Mouse (Mus musculus): ENCODE measurements around the gene Tenm2. TPM values are rescaled to one million over a fixed set of nuclear protein-coding genes. Genes with fewer than 3 reads are reported as not detected.
A peak's percentile ranks its signal among the peaks of the same experiment; 100 is the strongest.

Gene Tenm2
- polyA plus RNA-seq, 1 experiment from 2014 or later: 77.0 TPM

DNA sequence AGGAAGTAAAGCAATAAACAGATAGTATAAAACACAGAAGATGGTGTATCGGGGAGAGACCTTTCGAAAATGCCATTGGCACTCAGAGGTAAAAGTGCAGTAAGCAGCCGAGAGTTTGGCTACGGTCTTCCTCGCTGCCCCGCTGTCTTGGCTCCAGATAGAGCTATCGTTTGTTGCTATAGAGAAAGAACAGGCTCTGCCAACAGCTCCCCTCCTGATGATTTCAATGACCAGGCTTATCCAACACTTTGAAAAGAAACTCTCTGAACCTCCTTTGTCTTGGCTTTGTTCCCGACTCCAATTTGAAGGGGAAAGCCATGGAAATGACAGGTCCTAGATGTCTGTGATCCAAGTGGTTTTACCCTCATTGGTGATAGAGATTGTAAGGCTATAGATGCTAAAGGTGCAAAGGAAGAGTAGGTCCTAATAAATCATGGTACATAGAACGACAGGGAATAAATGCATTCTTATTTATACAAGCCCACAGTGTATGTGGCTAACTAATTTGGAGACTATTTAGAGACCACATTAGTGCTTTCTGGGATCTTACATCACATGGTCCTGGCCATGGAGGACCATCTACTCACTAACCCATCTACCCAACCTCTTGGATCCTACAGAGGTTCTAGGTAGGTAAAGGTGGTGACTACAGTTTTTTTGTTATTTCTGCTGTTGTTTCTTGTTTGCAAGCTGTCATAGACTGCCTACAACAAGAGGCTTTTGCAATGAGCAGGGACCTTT lies 765.8 kb downstream of the Tenm2 start:
- H3K4me1 ChIP-seq (ENCODE audit: control insufficient read depth, insufficient read depth, low read length): peaks cover 18% of the 10 kb centered on the region
- H3K36me3 ChIP-seq (ENCODE audit: control insufficient read depth, insufficient read depth, low read length): no peaks in the 10 kb centered on the region
- H3K4me3 ChIP-seq (ENCODE audit: low read depth, low read length): no peak overlapping the region
- no peak overlapping the region for H3K4me2 ChIP-seq (ENCODE audit: low read length)
- H3K9me3 ChIP-seq (replicated peaks; ENCODE audit: control insufficient read depth, low read length, poor library complexity, severe bottlenecking): no peaks in the 10 kb centered on the region
- H3K9ac ChIP-seq (ENCODE audit: low read depth, low read length): no peak overlapping the region
- ATAC-seq: peak; percentile 52
- no peaks in the 10 kb centered on the region for H3K27me3 ChIP-seq (ENCODE audit: control insufficient read depth, insufficient read depth, low read depth, low read length)
- peak overlapping the region; percentile 3; the same call in 1 of the 2 replicates for H3K27ac ChIP-seq (ENCODE audit: low read length)
- WGBS: 24% methylated on average over 9 of the region's 9 CpGs

GRCm38 (mm10) chr11:36458451-36458850 lies 777.3 kb downstream of the Tenm2 start:
- Histone ChIP-seq H3K4me3 (ENCODE audit: low read depth, low read length) (no peak overlapping the region), H3K9me3 (replicated peaks; ENCODE audit: control insufficient read depth, low read length, poor library complexity, severe bottlenecking) (no peaks in the 10 kb centered on the region), H3K4me1 (ENCODE audit: control insufficient read depth, insufficient read depth, low read length) (peaks cover 23% of the 10 kb centered on the region), H3K27me3 (ENCODE audit: control insufficient read depth, insufficient read depth, low read depth, low read length) (no peaks in the 10 kb centered on the region), H3K36me3 (ENCODE audit: control insufficient read depth, insufficient read depth, low read length) (no peaks in the 10 kb centered on the region), H3K9ac (ENCODE audit: low read depth, low read length) (no peak overlapping the region), H3K27ac (ENCODE audit: low read length) (no peak overlapping the region), H3K4me2 (ENCODE audit: low read length) (no peak overlapping the region)
- no peak for ATAC-seq
- 34% methylated on average over 6 of the region's 6 CpGs for WGBS

DNA sequence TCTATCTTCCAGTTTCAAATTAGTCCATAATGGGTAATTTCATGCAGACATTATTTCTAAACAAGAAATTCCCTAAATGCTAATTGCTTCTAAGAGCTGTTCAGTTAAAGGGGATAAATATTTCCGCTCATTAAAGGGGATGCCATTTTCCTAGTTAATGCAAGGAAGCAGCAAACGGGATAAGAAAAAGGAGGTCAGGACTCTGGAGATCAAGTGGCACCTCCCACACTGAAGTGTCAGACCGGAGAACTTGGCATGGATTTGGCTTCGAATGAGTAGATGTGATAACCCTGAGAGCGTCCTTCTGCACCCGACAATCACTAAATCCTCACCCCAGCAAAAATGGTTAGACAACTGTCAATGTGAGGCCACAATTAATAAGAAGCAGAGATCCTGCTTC lies 781.7 kb downstream of the Tenm2 start:
- WGBS: 58% methylated on average over 6 of the region's 6 CpGs
- Histone ChIP-seq H3K9me3 (replicated peaks; ENCODE audit: control insufficient read depth, low read length, poor library complexity, severe bottlenecking) (no peaks in the 10 kb centered on the region), H3K9ac (ENCODE audit: low read depth, low read length) (no peak overlapping the region)

DNA sequence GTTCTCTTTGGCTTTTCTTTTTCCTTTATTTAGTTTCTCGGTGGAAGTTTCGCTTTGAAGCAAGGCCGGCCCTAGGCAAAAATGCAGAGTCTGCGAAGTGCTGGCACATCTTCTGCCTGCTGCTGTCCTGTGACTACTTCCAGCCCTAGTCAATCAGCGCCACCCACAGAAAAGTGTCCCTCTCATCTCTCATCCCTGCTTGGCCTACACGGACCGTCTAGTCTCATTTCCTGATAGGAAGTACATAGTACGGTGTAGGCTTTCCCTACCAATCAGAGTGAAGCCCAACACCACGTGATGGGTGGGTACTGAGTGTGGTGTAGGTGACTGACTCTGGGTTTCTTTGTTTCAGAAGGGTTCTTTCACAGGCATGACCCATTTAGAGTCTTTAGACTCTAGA lies 783.3 kb downstream of the Tenm2 start:
- Histone ChIP-seq H3K36me3 (ENCODE audit: control insufficient read depth, insufficient read depth, low read length) (no peaks in the 10 kb centered on the region), H3K4me3 (ENCODE audit: low read depth, low read length) (no peak overlapping the region), H3K9me3 (replicated peaks; ENCODE audit: control insufficient read depth, low read length, poor library complexity, severe bottlenecking) (no peaks in the 10 kb centered on the region), H3K27me3 (ENCODE audit: control insufficient read depth, insufficient read depth, low read depth, low read length) (no peaks in the 10 kb centered on the region), H3K4me1 (ENCODE audit: control insufficient read depth, insufficient read depth, low read length) (peaks cover 17% of the 10 kb centered on the region), H3K9ac (ENCODE audit: low read depth, low read length) (no peak overlapping the region), H3K27ac (ENCODE audit: low read length) (no peak overlapping the region), H3K4me2 (ENCODE audit: low read length) (no peak overlapping the region)
- 70% methylated on average over 9 of the region's 9 CpGs for WGBS
- ATAC-seq: peak; percentile 38; the same call in 1 of the 2 replicates

More for the DNA sequence above, 781.7 kb downstream of the Tenm2 start:
- Histone ChIP-seq H3K4me2 (ENCODE audit: low read length) (no peak overlapping the region), H3K27ac (ENCODE audit: low read length) (peak overlapping the region; percentile 24; the same call in 1 of the 2 replicates), H3K27me3 (ENCODE audit: control insufficient read depth, insufficient read depth, low read depth, low read length) (no peaks in the 10 kb centered on the region), H3K36me3 (ENCODE audit: control insufficient read depth, insufficient read depth, low read length) (no peaks in the 10 kb centered on the region), H3K4me1 (ENCODE audit: control insufficient read depth, insufficient read depth, low read length) (peaks cover 17% of the 10 kb centered on the region), H3K4me3 (ENCODE audit: low read depth, low read length) (no peak overlapping the region)
- ATAC-seq: no peak

DNA sequence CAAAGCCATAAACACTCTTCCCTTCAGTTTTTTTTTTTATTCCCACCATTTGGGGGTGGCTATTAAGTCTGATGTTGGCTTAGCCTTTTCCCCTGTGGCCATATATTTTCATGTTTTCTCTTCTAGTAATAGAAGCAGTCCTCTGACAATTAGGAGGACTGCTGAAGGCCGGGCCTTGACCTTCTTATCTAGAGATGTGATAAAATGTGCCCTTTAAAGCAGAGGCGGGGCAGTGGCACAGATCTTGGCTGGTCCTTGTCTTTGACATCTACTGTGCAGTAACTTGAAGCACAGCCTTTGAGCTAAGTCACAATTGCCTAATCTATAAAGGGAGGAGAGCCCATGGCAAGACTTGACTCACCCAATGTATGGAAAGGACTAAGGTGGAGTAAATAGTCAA lies 789.4 kb downstream of the Tenm2 start:
- Histone ChIP-seq H3K27ac (ENCODE audit: low read length) (no peak overlapping the region), H3K27me3 (ENCODE audit: control insufficient read depth, insufficient read depth, low read depth, low read length) (no peaks in the 10 kb centered on the region), H3K36me3 (ENCODE audit: control insufficient read depth, insufficient read depth, low read length) (no peaks in the 10 kb centered on the region), H3K9me3 (replicated peaks; ENCODE audit: control insufficient read depth, low read length, poor library complexity, severe bottlenecking) (no peaks in the 10 kb centered on the region), H3K9ac (ENCODE audit: low read depth, low read length) (no peak overlapping the region), H3K4me3 (ENCODE audit: low read depth, low read length) (no peak overlapping the region), H3K4me1 (ENCODE audit: control insufficient read depth, insufficient read depth, low read length) (peaks cover 3% of the 10 kb centered on the region; the same call in 1 of the 2 replicates), H3K4me2 (ENCODE audit: low read length) (no peak overlapping the region)
- 90% methylated on average over 2 of the region's 2 CpGs for WGBS
- ATAC-seq: no peak

DNA sequence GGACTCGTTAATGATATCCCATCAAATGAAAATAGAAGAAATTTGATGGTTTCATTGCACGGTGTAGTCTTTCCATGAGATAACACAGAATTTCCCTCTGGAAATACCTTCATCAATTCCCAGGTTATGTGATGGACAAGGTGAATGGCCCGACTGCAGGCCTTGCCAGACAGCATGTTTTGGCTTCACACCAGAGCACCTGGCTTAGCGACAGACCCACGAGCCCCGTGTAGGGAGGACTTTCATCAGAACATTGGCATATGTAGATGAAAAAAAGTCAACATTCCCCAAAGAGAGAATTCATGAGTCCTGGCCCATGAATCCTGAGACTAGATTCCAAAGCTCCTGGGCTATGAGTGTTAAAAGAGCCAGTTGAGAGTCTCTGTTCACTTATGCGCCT lies 791.9 kb downstream of the Tenm2 start:
- Histone ChIP-seq H3K4me2 (ENCODE audit: low read length) (no peak overlapping the region), H3K27me3 (ENCODE audit: control insufficient read depth, insufficient read depth, low read depth, low read length) (no peaks in the 10 kb centered on the region), H3K9me3 (replicated peaks; ENCODE audit: control insufficient read depth, low read length, poor library complexity, severe bottlenecking) (no peaks in the 10 kb centered on the region), H3K4me3 (ENCODE audit: low read depth, low read length) (no peak overlapping the region), H3K36me3 (ENCODE audit: control insufficient read depth, insufficient read depth, low read length) (no peaks in the 10 kb centered on the region), H3K27ac (ENCODE audit: low read length) (no peak overlapping the region), H3K9ac (ENCODE audit: low read depth, low read length) (no peak overlapping the region), H3K4me1 (ENCODE audit: control insufficient read depth, insufficient read depth, low read length) (peaks cover 8% of the 10 kb centered on the region; the same call in 1 of the 2 replicates)
- WGBS: 91% methylated on average over 7 of the region's 7 CpGs
- no peak for ATAC-seq

GRCm38 (mm10) chr11:36441801-36442200 lies 794.0 kb downstream of the Tenm2 start:
- Histone ChIP-seq H3K36me3 (ENCODE audit: control insufficient read depth, insufficient read depth, low read length) (no peaks in the 10 kb centered on the region), H3K4me2 (ENCODE audit: low read length) (no peak overlapping the region), H3K27me3 (ENCODE audit: control insufficient read depth, insufficient read depth, low read depth, low read length) (no peaks in the 10 kb centered on the region), H3K4me1 (ENCODE audit: control insufficient read depth, insufficient read depth, low read length) (peaks cover 8% of the 10 kb centered on the region), H3K4me3 (ENCODE audit: low read depth, low read length) (no peak overlapping the region), H3K9me3 (replicated peaks; ENCODE audit: control insufficient read depth, low read length, poor library complexity, severe bottlenecking) (no peaks in the 10 kb centered on the region), H3K27ac (ENCODE audit: low read length) (no peak overlapping the region), H3K9ac (ENCODE audit: low read depth, low read length) (no peak overlapping the region)
- no peak for ATAC-seq
- 5% methylated on average over 6 of the region's 6 CpGs for WGBS

DNA sequence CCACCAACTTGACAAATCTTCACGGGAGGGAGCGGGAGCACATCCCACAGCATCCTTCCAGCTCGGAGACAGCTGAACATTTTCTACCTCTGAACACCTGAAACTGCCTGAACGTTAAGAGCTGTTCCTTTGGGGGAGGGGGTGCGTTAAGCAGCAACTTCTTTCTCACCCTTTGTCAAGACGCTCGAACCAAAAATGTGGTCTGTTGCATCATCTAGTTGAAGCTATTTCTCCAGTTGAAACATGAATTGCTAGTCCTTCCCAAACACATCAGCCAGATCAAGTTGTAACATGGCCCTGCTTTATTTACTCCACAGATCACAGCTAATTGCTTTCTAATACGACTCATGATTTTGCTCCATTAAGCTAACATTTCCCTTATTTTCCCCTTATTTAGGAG lies 799.5 kb downstream of the Tenm2 start:
- no peak for ATAC-seq

GRCm38 (mm10) chr11:36428947-36429346 lies 806.8 kb downstream of the Tenm2 start:
- WGBS: 52% methylated on average over 5 of the region's 5 CpGs
- 0 out of 2 replicates have a peak, but pooled peaks have one; percentile 43 for ATAC-seq

More for the DNA sequence above, 799.5 kb downstream of the Tenm2 start:
- no peak overlapping the region for H3K9ac ChIP-seq (ENCODE audit: low read depth, low read length)
- peaks cover 16% of the 10 kb centered on the region for H3K4me1 ChIP-seq (ENCODE audit: control insufficient read depth, insufficient read depth, low read length)
- H3K4me3 ChIP-seq (ENCODE audit: low read depth, low read length): no peak overlapping the region
- no peaks in the 10 kb centered on the region for H3K9me3 ChIP-seq (replicated peaks; ENCODE audit: control insufficient read depth, low read length, poor library complexity, severe bottlenecking)
- H3K4me2 ChIP-seq (ENCODE audit: low read length): no peak overlapping the region
- no peak overlapping the region for H3K27ac ChIP-seq (ENCODE audit: low read length)
- no peaks in the 10 kb centered on the region for H3K27me3 ChIP-seq (ENCODE audit: control insufficient read depth, insufficient read depth, low read depth, low read length)
- no peaks in the 10 kb centered on the region for H3K36me3 ChIP-seq (ENCODE audit: control insufficient read depth, insufficient read depth, low read length)
- 60% methylated on average over 8 of the region's 8 CpGs for WGBS

More at GRCm38 (mm10) chr11:36428947-36429346, 806.8 kb downstream of the Tenm2 start:
- H3K27ac ChIP-seq (ENCODE audit: low read length): no peak overlapping the region
- H3K4me1 ChIP-seq (ENCODE audit: control insufficient read depth, insufficient read depth, low read length): peaks cover 15% of the 10 kb centered on the region
- no peaks in the 10 kb centered on the region for H3K36me3 ChIP-seq (ENCODE audit: control insufficient read depth, insufficient read depth, low read length)
- H3K9ac ChIP-seq (ENCODE audit: low read depth, low read length): no peak overlapping the region
- H3K4me3 ChIP-seq (ENCODE audit: low read depth, low read length): no peak overlapping the region
- H3K9me3 ChIP-seq (replicated peaks; ENCODE audit: control insufficient read depth, low read length, poor library complexity, severe bottlenecking): no peaks in the 10 kb centered on the region
- no peak overlapping the region for H3K4me2 ChIP-seq (ENCODE audit: low read length)
- no peaks in the 10 kb centered on the region for H3K27me3 ChIP-seq (ENCODE audit: control insufficient read depth, insufficient read depth, low read depth, low read length)
